Mouse (Mus musculus) large intestine, adult 2 months (tissue): ENCODE measurements around the gene Hist1h3h. TPM values are rescaled to one million over a fixed set of nuclear protein-coding genes. Genes with fewer than 3 reads are reported as not detected.

Experiments
- polyA plus RNA-seq: library from polyadenylated mRNA; depleted of rRNA; stranded (reverse); fragments of >200 nt; gene quantifications from 2 replicates; pipeline ENCODE4 v1.2.3, GENCODE M21; 2012; rRNA removed

Gene Hist1h3h
- polyA plus RNA-seq, 1 experiment = 33.4 TPM

Other genes starting within 250 kb of the Hist1h3h start
- gene Nkapl, start 249.2 kb upstream of the Hist1h3h start, polyA plus RNA-seq = 0.10 TPM in 1 of 2 replicates, not detected in the other
- gene Zkscan4, start 238.8 kb upstream of the Hist1h3h start, polyA plus RNA-seq = 0.21 and 0.44 TPM in 2 replicates
- not detected in 2 replicates for gene Gm10065, start 238.2 kb upstream of the Hist1h3h start, polyA plus RNA-seq
- gene AK157302, start 222.4 kb upstream of the Hist1h3h start, polyA plus RNA-seq = 0.08 and 0.09 TPM in 2 replicates
- gene Gm11273, start 216.2 kb upstream of the Hist1h3h start, polyA plus RNA-seq = 23.7 and 33.7 TPM in 2 replicates
- gene Zkscan8, start 186.5 kb upstream of the Hist1h3h start, polyA plus RNA-seq = 1.7 and 2.7 TPM in 2 replicates
- gene Olfr1366, start 174.9 kb upstream of the Hist1h3h start, polyA plus RNA-seq = not detected in 2 replicates
- gene Olfr1535, start 157.8 kb upstream of the Hist1h3h start, polyA plus RNA-seq = not detected in 2 replicates
- gene Olfr1364, start 135.9 kb upstream of the Hist1h3h start, polyA plus RNA-seq = not detected in 2 replicates
- not detected in 2 replicates for gene Olfr1362, start 103.6 kb upstream of the Hist1h3h start, polyA plus RNA-seq
- gene Olfr11, start 75.1 kb upstream of the Hist1h3h start, polyA plus RNA-seq = not detected in 2 replicates
- not detected in 2 replicates for gene Olfr1361, start 54.3 kb upstream of the Hist1h3h start, polyA plus RNA-seq
- not detected in 2 replicates for gene Olfr1360, start 40.3 kb upstream of the Hist1h3h start, polyA plus RNA-seq
- gene Olfr1359, start 19.5 kb upstream of the Hist1h3h start, polyA plus RNA-seq = not detected in 2 replicates
- gene Hist1h2bl, start 1.5 kb upstream of the Hist1h3h start, polyA plus RNA-seq = 14.2 and 16.3 TPM in 2 replicates
- 23.0 and 39.3 TPM in 2 replicates for gene Hist1h2ai, start 1.2 kb upstream of the Hist1h3h start, polyA plus RNA-seq
- 4.5 and 5.5 TPM in 2 replicates for gene Hist1h2bm, start 4.4 kb downstream of the Hist1h3h start, polyA plus RNA-seq
- 3.6 and 5.5 TPM in 2 replicates for gene Hist1h4j, start 17.4 kb downstream of the Hist1h3h start, polyA plus RNA-seq
- gene Hist1h4k, start 32.8 kb downstream of the Hist1h3h start, polyA plus RNA-seq = 44.1 and 68.7 TPM in 2 replicates
- 14.9 and 16.4 TPM in 2 replicates for gene Hist1h2ak, start 36.2 kb downstream of the Hist1h3h start, polyA plus RNA-seq
- gene Hist1h2bn, start 36.5 kb downstream of the Hist1h3h start, polyA plus RNA-seq = 3.5 and 9.7 TPM in 2 replicates
- gene Hist1h1b, start 63.0 kb downstream of the Hist1h3h start, polyA plus RNA-seq = 4.2 and 4.5 TPM in 2 replicates
- gene Hist1h3i, start 65.7 kb downstream of the Hist1h3h start, polyA plus RNA-seq = 46.3 and 55.3 TPM in 2 replicates
- gene Hist1h2an, start 69.6 kb downstream of the Hist1h3h start, polyA plus RNA-seq = 7.4 and 15.3 TPM in 2 replicates
- 2.1 and 5.4 TPM in 2 replicates for gene Hist1h2bp, start 69.8 kb downstream of the Hist1h3h start, polyA plus RNA-seq
- gene Hist1h2bq, start 92.5 kb downstream of the Hist1h3h start, polyA plus RNA-seq = 23.8 and 61.7 TPM in 2 replicates
- not detected in 2 replicates for gene Hist1h2ao, start 92.8 kb downstream of the Hist1h3h start, polyA plus RNA-seq
- 0.98 TPM in 1 of 2 replicates, not detected in the other for gene Hist1h4m, start 94.1 kb downstream of the Hist1h3h start, polyA plus RNA-seq
- gene Hist1h4n, start 114.5 kb downstream of the Hist1h3h start, polyA plus RNA-seq = 38.1 and 56.7 TPM in 2 replicates
- 253 and 504 TPM in 2 replicates for gene Hist1h2ap, start 115.8 kb downstream of the Hist1h3h start, polyA plus RNA-seq
- gene Hist1h2br, start 116.1 kb downstream of the Hist1h3h start, polyA plus RNA-seq = 19.9 and 53.9 TPM in 2 replicates
- gene Zfp184, start 227.4 kb downstream of the Hist1h3h start, polyA plus RNA-seq = 0.10 and 0.29 TPM in 2 replicates